Mouse (Mus musculus) forebrain, postnatal 0 days (tissue): ENCODE results near the gene Cldn14. TPM values are rescaled to one million over a fixed set of nuclear protein-coding genes. Genes with fewer than 3 reads are reported as not detected.

Experiments used
- ATAC-seq: fragments of 200-750 bp; cut with Nextera tagmentation; 2 replicates; pipeline ENCODE4 v1.8.0; 2017; ENCODE audit warnings: mild to moderate bottlenecking, moderate library complexity
- DNase-seq: peaks from one replicate; pipeline ENCODE4 v3.0.0-alpha.2; 2015
- H3K27ac ChIP-seq: fragments of 300-500 bp; sonication (generic); 2 replicates; pipeline ENCODE4 v1.5.1; 2014; ENCODE audit warnings: low read depth, mild to moderate bottlenecking, antibody characterized with exemption, low read length, moderate library complexity, mixed read lengths
- H3K27me3 ChIP-seq: fragments of 300-500 bp; sonication (generic); 2 replicates; pipeline ENCODE4 v1.6.1; 2014; ENCODE audit warnings: mild to moderate bottlenecking, low read length, mixed read lengths; ENCODE audit not compliant: insufficient read depth
- H3K36me3 ChIP-seq: fragments of 300-500 bp; sonication (generic); 2 replicates; pipeline ENCODE4 v1.6.1; 2014; ENCODE audit warnings: mild to moderate bottlenecking, moderate library complexity; ENCODE audit not compliant: insufficient read depth
- H3K4me1 ChIP-seq: fragments of 300-500 bp; sonication (generic); 2 replicates; pipeline ENCODE4 v1.6.1; 2014; ENCODE audit warnings: antibody characterized with exemption; ENCODE audit not compliant: insufficient read depth
- H3K4me2 ChIP-seq: fragments of 300-500 bp; sonication (generic); 2 replicates; pipeline ENCODE4 v1.6.1; 2014; ENCODE audit warnings: low read depth, mild to moderate bottlenecking, moderate library complexity
- H3K4me3 ChIP-seq: fragments of 300-500 bp; sonication (generic); 2 replicates; pipeline ENCODE4 v1.5.1; 2014; ENCODE audit warnings: low read depth, low read length, mixed read lengths
- H3K9ac ChIP-seq: fragments of 300-500 bp; sonication (generic); 2 replicates; pipeline ENCODE4 v1.6.1; 2014; ENCODE audit warnings: mild to moderate bottlenecking
- H3K9me3 ChIP-seq: fragments of 300-500 bp; sonication (generic); 2 replicates; pipeline ENCODE4 v1.6.1; 2016; ENCODE audit warnings: low read length
- CTCF ChIP-seq: sonication (generic); IDR thresholded peaks from 2 replicates; pipeline ENCODE4 v1.5.1; 2016; ENCODE audit warnings: antibody characterized with exemption, control low read depth, low read depth
- WGBS: fragments of 180-500 bp; shearing (Covaris S2); extraction: QIAGEN DNeasy Blood & Tissue Kit; methylation state at CpG from one replicate; pipeline ENCODE4 v1.1.7; 2014; 5-methylcytosine and 5-hydroxymethylcytosine counted together
- polyA plus RNA-seq: library from polyadenylated mRNA; unstranded; fragments of >200 nt; fragmentation: Nextera tagmentation; extraction: Ambion mirVana; gene quantifications from 2 replicates; pipeline ENCODE4 v1.2.1, GENCODE M21; 2015
- total RNA-seq: library from RNA; depleted of rRNA; stranded (reverse); fragments of >200 nt; gene quantifications from 2 replicates; pipeline ENCODE4 v1.2.3, GENCODE M21; 2014; rRNA removed

Cldn14 gene
- total RNA-seq (0.23 TPM in 1 of 2 replicates, not detected in the other), polyA plus RNA-seq (not detected in 2 replicates)

GRCm38 (mm10) chr16:94008737-94009136 is at the start of gene Cldn14:
Gene Cldn14, minus strand, starts transcription at chr16:94008837.
- Histone ChIP-seq H3K4me3 (no peak within 1 kb of the TSS), H3K9ac (no peak within 1 kb of the TSS), H3K4me1 (no peaks in the 10 kb centered on the region), H3K27ac (no peak within 1 kb of the TSS), H3K27me3 (no peaks in the 10 kb centered on the region), H3K4me2 (no peak within 1 kb of the TSS), H3K9me3 (no peaks in the 10 kb centered on the region), H3K36me3 (no peaks in the 10 kb centered on the region)
- DNase-seq (no peak), ATAC-seq (no peak)
- whole genome bisulfite sequencing = 45% methylated on average over 15 of the region's 15 CpGs
- no peak for TF ChIP-seq CTCF

DNA sequence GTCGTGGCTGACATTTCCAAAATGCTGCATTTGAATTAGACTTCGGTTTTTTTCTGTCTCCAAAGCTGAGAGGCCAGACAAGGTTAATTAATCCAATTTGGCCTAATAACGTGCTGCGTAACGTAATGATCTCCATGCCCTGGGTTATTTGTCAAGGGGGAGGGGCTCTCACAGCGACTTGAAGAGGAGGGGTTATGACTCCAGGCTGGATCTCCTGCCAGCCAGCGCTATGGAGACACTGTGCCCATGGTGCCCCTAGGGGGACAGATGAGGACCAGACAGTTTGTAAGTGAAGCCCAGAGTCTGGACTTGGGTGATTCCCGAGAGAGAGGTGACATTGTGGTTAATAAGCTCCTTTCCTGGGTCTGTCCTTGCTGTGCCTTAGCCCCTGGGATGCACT is 46.9 kb upstream of the Cldn14 start:
- H3K4me2 ChIP-seq = no peak overlapping the region
- TF ChIP-seq CTCF = no peak
- H3K4me1 ChIP-seq = no peaks in the 10 kb centered on the region
- ATAC-seq = no peak; the same call in 1 of the 2 replicates
- no peak overlapping the region for H3K4me3 ChIP-seq
- DNase-seq = no peak
- no peak overlapping the region for H3K27ac ChIP-seq
- no peaks in the 10 kb centered on the region; the same call in 1 of the 2 replicates for H3K27me3 ChIP-seq
- no peaks in the 10 kb centered on the region for H3K9me3 ChIP-seq
- H3K9ac ChIP-seq = no peak overlapping the region
- WGBS = 17% methylated on average over 8 of the region's 8 CpGs
- no peaks in the 10 kb centered on the region for H3K36me3 ChIP-seq

- Histone ChIP-seq H3K9ac (no peak overlapping the region), H3K4me1 (no peaks in the 10 kb centered on the region), H3K36me3 (no peaks in the 10 kb centered on the region), H3K9me3 (no peaks in the 10 kb centered on the region), H3K4me3 (no peak overlapping the region), H3K27ac (no peak overlapping the region), H3K27me3 (no peaks in the 10 kb centered on the region; the same call in 1 of the 2 replicates), H3K4me2 (no peak overlapping the region)
- TF ChIP-seq CTCF = no peak
- DNase-seq (no peak), ATAC-seq (no peak)
- WGBS = 32% methylated on average over 12 of the region's 12 CpGs
Measured at GRCm38 (mm10) chr16:94055176-94055575, 46.5 kb upstream of the Cldn14 start.

DNA sequence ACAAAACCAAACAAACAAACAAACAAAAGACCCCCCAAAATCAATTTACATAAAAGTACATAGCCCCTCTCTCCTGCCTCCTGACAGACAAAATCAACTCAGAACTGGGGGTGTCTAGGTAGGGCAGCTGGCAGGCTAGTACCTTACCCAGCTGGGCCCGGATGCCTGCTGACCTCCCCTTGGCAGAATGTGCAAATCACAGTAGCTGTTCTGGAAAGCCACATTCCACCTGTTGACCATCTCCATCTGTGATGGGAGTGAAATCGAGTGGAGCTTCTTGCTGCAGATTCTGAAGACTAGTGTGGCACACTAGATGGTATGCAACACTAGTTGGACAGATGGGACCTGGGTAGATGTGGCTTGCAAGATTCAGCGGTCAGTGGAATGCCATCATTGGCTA is 41.7 kb upstream of the Cldn14 start:
- 73% methylated on average over 3 of the region's 3 CpGs for WGBS
- no peak for TF ChIP-seq CTCF
- no peak overlapping the region for H3K4me2 ChIP-seq
- no peaks in the 10 kb centered on the region for H3K9me3 ChIP-seq
- H3K27me3 ChIP-seq = no peaks in the 10 kb centered on the region; the same call in 1 of the 2 replicates
- DNase-seq = no peak
- no peaks in the 10 kb centered on the region for H3K36me3 ChIP-seq
- H3K4me3 ChIP-seq = no peak overlapping the region
- no peak overlapping the region for H3K9ac ChIP-seq
- no peaks in the 10 kb centered on the region for H3K4me1 ChIP-seq
- no peak overlapping the region for H3K27ac ChIP-seq
- no peak for ATAC-seq

- Histone ChIP-seq H3K9me3 (no peaks in the 10 kb centered on the region), H3K4me1 (no peaks in the 10 kb centered on the region), H3K4me2 (no peak overlapping the region), H3K27ac (no peak overlapping the region), H3K27me3 (no peaks in the 10 kb centered on the region), H3K4me3 (no peak overlapping the region), H3K36me3 (no peaks in the 10 kb centered on the region), H3K9ac (no peak overlapping the region)
- DNase-seq (no peak), ATAC-seq (no peak)
- WGBS = 50% methylated on average over 7 of the region's 7 CpGs
- TF ChIP-seq CTCF = 0 out of 2 replicates have a peak, but pooled peaks have one; percentile 7
Measured at GRCm38 (mm10) chr16:94044996-94045395, 36.4 kb upstream of the Cldn14 start.

GRCm38 (mm10) chr16:94043797-94044196 is 35.2 kb upstream of the Cldn14 start:
- Histone ChIP-seq H3K4me2 (no peak overlapping the region), H3K4me1 (no peaks in the 10 kb centered on the region), H3K4me3 (no peak overlapping the region), H3K9ac (no peak overlapping the region), H3K27me3 (no peaks in the 10 kb centered on the region), H3K9me3 (no peaks in the 10 kb centered on the region), H3K27ac (no peak overlapping the region), H3K36me3 (no peaks in the 10 kb centered on the region)
- 89% methylated on average over 1 of the region's 1 CpGs for WGBS
- ATAC-seq (no peak), DNase-seq (no peak)
- TF ChIP-seq CTCF = no peak

DNA sequence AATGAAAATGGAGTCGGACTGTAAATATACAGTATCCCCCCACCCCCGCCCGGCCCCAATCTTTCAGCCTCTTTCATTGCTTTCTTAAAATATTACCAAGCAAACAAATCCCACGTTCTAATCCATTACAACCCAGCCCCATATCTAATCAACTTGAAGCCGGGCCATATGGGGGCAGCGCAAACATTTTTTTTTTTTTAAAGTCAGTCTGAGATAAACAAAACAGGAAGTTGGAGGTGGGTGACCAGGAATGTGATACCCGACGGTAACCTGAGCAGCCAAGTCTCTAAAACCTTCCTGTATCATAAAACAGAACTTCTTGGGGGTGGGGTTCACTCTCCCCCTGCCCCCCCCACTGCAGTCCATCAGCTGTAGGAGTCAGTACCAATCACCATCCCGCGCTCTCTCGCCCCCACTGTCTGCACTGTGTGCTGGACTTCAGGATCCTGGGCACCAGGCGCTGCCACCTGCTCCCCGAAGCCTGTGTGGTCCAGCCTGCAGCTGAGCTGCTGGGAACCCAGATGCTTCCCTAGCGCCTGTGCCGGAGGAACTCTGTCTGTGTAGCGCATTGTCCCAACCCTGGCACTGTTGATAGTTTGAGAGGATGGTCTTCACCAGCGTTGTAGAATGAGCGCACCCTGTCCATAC is 32.6 kb upstream of the Cldn14 start:
- H3K9ac ChIP-seq = no peak overlapping the region
- WGBS = 32% methylated on average over 18 of the region's 18 CpGs
- no peak overlapping the region for H3K4me3 ChIP-seq
- no peaks in the 10 kb centered on the region for H3K36me3 ChIP-seq
- ATAC-seq (peak; percentile 45), DNase-seq (peak; percentile 13)
- no peak for TF ChIP-seq CTCF
- no peaks in the 10 kb centered on the region for H3K27me3 ChIP-seq
- peak overlapping the region; percentile 24 for H3K4me2 ChIP-seq
- H3K4me1 ChIP-seq = no peaks in the 10 kb centered on the region
- H3K27ac ChIP-seq = no peak overlapping the region
- H3K9me3 ChIP-seq = no peaks in the 10 kb centered on the region
